Mouse (Mus musculus): ENCODE results near the gene Olfr31. TPM values are rescaled to one million over a fixed set of nuclear protein-coding genes. Genes with fewer than 3 reads are reported as not detected.

The Olfr31 gene
- not detected in 2 replicates for polyA plus RNA-seq (2012; ENCODE audit: insufficient read depth, low replicate concordance)

GRCm38 (mm10) chr14:14322528-14322927 is at the start of gene Olfr31:
Olfr31 (plus strand) TSS chr14:14322828.
- no peaks in the 10 kb centered on the region for H3K27me3 ChIP-seq (replicated peaks)
- TF ChIP-seq GATA1 (IDR thresholded peaks at IDR 0.05; ENCODE audit: borderline replicate concordance, low read length) (no peak), FLI1 (IDR thresholded peaks at IDR 0.05; ENCODE audit: low read length) (no peak)
- no peaks in the 10 kb centered on the region for H3K4me1 ChIP-seq
- H3K36me3 ChIP-seq (replicated peaks; ENCODE audit: low read length): no peaks in the 10 kb centered on the region
- no peaks in the 10 kb centered on the region for H3K9me3 ChIP-seq
- H3K4me3 ChIP-seq (replicated peaks): no peak within 1 kb of the TSS

- TF ChIP-seq FLI1 (IDR thresholded peaks at IDR 0.05; ENCODE audit: low read length): no peak
- no peak for TF ChIP-seq GATA1 (IDR thresholded peaks at IDR 0.05; ENCODE audit: borderline replicate concordance, low read length)
- Histone ChIP-seq H3K36me3 (replicated peaks; ENCODE audit: low read length) (no peaks in the 10 kb centered on the region), H3K9me3 (no peaks in the 10 kb centered on the region), H3K27me3 (replicated peaks) (no peaks in the 10 kb centered on the region), H3K4me1 (no peaks in the 10 kb centered on the region), H3K4me3 (replicated peaks) (peak overlapping the region; percentile 88)
Measured at GRCm38 (mm10) chr14:14294426-14294825, 28.2 kb upstream of the Olfr31 start.

- TF ChIP-seq FLI1 (IDR thresholded peaks at IDR 0.05; ENCODE audit: low read length): no peak
- TF ChIP-seq GATA1 (IDR thresholded peaks at IDR 0.05; ENCODE audit: borderline replicate concordance, low read length): no peak
- Histone ChIP-seq H3K27me3 (replicated peaks) (no peaks in the 10 kb centered on the region), H3K9me3 (peaks cover 6% of the 10 kb centered on the region), H3K36me3 (replicated peaks; ENCODE audit: low read length) (no peaks in the 10 kb centered on the region), H3K4me3 (replicated peaks) (no peak overlapping the region), H3K4me1 (no peaks in the 10 kb centered on the region)
Measured at GRCm38 (mm10) chr14:14308938-14309337, 13.7 kb upstream of the Olfr31 start.

- no peak overlapping the region for H3K4me3 ChIP-seq (replicated peaks)
- H3K27me3 ChIP-seq (replicated peaks): no peaks in the 10 kb centered on the region
- no peaks in the 10 kb centered on the region for H3K4me1 ChIP-seq
- TF ChIP-seq GATA1 (IDR thresholded peaks at IDR 0.05; ENCODE audit: borderline replicate concordance, low read length) (no peak), FLI1 (IDR thresholded peaks at IDR 0.05; ENCODE audit: low read length) (no peak)
- peaks cover 6% of the 10 kb centered on the region for H3K9me3 ChIP-seq
- H3K36me3 ChIP-seq (replicated peaks; ENCODE audit: low read length): no peaks in the 10 kb centered on the region
Measured at GRCm38 (mm10) chr14:14309416-14309815, 13.2 kb upstream of the Olfr31 start.

GRCm38 (mm10) chr14:14345113-14345871 is 22.7 kb downstream of the Olfr31 start:
- peaks cover 33% of the 10 kb centered on the region for H3K9me3 ChIP-seq
- H3K36me3 ChIP-seq (replicated peaks; ENCODE audit: low read length): peaks cover 24% of the 10 kb centered on the region
- TF ChIP-seq GATA1 (IDR thresholded peaks at IDR 0.05; ENCODE audit: borderline replicate concordance, low read length) (no peak), FLI1 (IDR thresholded peaks at IDR 0.05; ENCODE audit: low read length) (no peak)

GRCm38 (mm10) chr14:14345948-14346812 is 23.6 kb downstream of the Olfr31 start, which contains the start of gene Il3ra:
Il3ra (plus strand) TSS chr14:14346275.
- no peaks in the 10 kb centered on the region for H3K27me3 ChIP-seq (replicated peaks)
- peaks cover 17% of the 10 kb centered on the region for H3K4me1 ChIP-seq
- peaks cover 42% of the 10 kb centered on the region for H3K9me3 ChIP-seq
- peak within 1 kb of the TSS; percentile 99 for H3K4me3 ChIP-seq (replicated peaks)
- peaks cover 33% of the 10 kb centered on the region for H3K36me3 ChIP-seq (replicated peaks; ENCODE audit: low read length)
- TF ChIP-seq FLI1 (IDR thresholded peaks at IDR 0.05; ENCODE audit: low read length) (0 out of 2 replicates have a peak, but pooled peaks have one; percentile 6), GATA1 (IDR thresholded peaks at IDR 0.05; ENCODE audit: borderline replicate concordance, low read length) (no peak)

More at GRCm38 (mm10) chr14:14345113-14345871, 22.7 kb downstream of the Olfr31 start:
- Histone ChIP-seq H3K27me3 (replicated peaks) (no peaks in the 10 kb centered on the region), H3K4me3 (replicated peaks) (peak overlapping the region; percentile 99), H3K4me1 (peaks cover 17% of the 10 kb centered on the region)

- Histone ChIP-seq H3K36me3 (replicated peaks; ENCODE audit: low read length) (peaks cover 35% of the 10 kb centered on the region), H3K4me3 (replicated peaks) (peak overlapping the region; percentile 99), H3K9me3 (peaks cover 48% of the 10 kb centered on the region)
Measured at GRCm38 (mm10) chr14:14346813-14347100, 24.1 kb downstream of the Olfr31 start.

GRCm38 (mm10) chr14:14347151-14347835 is 24.7 kb downstream of the Olfr31 start:
- no peak for TF ChIP-seq FLI1 (IDR thresholded peaks at IDR 0.05; ENCODE audit: low read length)
- no peak for TF ChIP-seq GATA1 (IDR thresholded peaks at IDR 0.05; ENCODE audit: borderline replicate concordance, low read length)
- Histone ChIP-seq H3K4me3 (replicated peaks) (peak overlapping the region; percentile 47), H3K4me1 (peaks cover 17% of the 10 kb centered on the region), H3K36me3 (replicated peaks; ENCODE audit: low read length) (peaks cover 36% of the 10 kb centered on the region), H3K27me3 (replicated peaks) (no peaks in the 10 kb centered on the region), H3K9me3 (peaks cover 52% of the 10 kb centered on the region)

More at GRCm38 (mm10) chr14:14346813-14347100, 24.1 kb downstream of the Olfr31 start:
- TF ChIP-seq GATA1 (IDR thresholded peaks at IDR 0.05; ENCODE audit: borderline replicate concordance, low read length) (no peak), FLI1 (IDR thresholded peaks at IDR 0.05; ENCODE audit: low read length) (no peak)
- H3K27me3 ChIP-seq (replicated peaks): no peaks in the 10 kb centered on the region
- H3K4me1 ChIP-seq: peaks cover 17% of the 10 kb centered on the region

- no peak overlapping the region for H3K4me3 ChIP-seq (replicated peaks)
- H3K9me3 ChIP-seq: peaks cover 58% of the 10 kb centered on the region
- peaks cover 36% of the 10 kb centered on the region for H3K36me3 ChIP-seq (replicated peaks; ENCODE audit: low read length)
- peaks cover 17% of the 10 kb centered on the region for H3K4me1 ChIP-seq
- H3K27me3 ChIP-seq (replicated peaks): no peaks in the 10 kb centered on the region
- TF ChIP-seq GATA1 (IDR thresholded peaks at IDR 0.05; ENCODE audit: borderline replicate concordance, low read length) (no peak), FLI1 (IDR thresholded peaks at IDR 0.05; ENCODE audit: low read length) (no peak)
Measured at GRCm38 (mm10) chr14:14347836-14348621, 25.4 kb downstream of the Olfr31 start.
